Mouse (Mus musculus): ENCODE results near the gene Crybg3. TPM values are rescaled to one million over a fixed set of nuclear protein-coding genes. Genes with fewer than 3 reads are reported as not detected.
A peak's percentile ranks its signal among the peaks of the same experiment; 100 is the strongest.

The Crybg3 gene
- total RNA-seq (2014; fragmentation: Nextera tagmentation) = 1.1 TPM in 1 of 2 replicates, not detected in the other
- total RNA-seq (2017) = 1.2 and 3.9 TPM in 2 replicates

GRCm38 (mm10) chr16:59600311-59601251 is at the start of gene Crybg3:
Crybg3 (minus strand) TSS chr16:59600979.
- peak; percentile 93 for ATAC-seq (replicated peaks; ENCODE audit: low FRiP score, low TSS enrichment, poor library complexity, severe bottlenecking)

DNA sequence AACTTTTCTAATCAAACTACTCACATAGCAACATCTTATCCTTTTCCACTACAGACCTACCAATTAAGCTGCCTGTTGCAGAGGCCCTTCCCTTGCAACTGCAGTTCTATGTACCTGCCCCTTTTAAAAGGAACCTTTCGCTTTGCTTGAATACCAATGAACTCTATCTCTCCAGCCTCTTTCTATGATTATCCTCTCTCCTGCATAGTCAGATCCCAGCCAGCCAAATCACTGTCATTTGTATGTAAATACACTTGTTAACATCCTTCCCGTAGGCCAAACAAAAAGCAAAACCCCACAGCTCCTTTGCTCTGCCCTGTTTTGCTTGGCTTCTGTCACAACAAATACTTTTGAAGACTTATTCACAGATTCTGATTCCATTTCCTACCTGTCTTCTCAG is 43.0 kb upstream of the Crybg3 start:
- no peak for ATAC-seq (replicated peaks; ENCODE audit: low FRiP score, low TSS enrichment, poor library complexity, severe bottlenecking)

- no peak for ATAC-seq (replicated peaks; ENCODE audit: low FRiP score, low TSS enrichment, poor library complexity, severe bottlenecking)
Observed at GRCm38 (mm10) chr16:59639985-59640384, 39.2 kb upstream of the Crybg3 start.

- peak; percentile 99 for ATAC-seq (replicated peaks; ENCODE audit: low FRiP score, low TSS enrichment, poor library complexity, severe bottlenecking)
Observed at GRCm38 (mm10) chr16:59639102-59639691, 38.4 kb upstream of the Crybg3 start, which contains the start of gene Arl6. Arl6 (minus strand) TSS chr16:59639391.

- no peak for ATAC-seq (replicated peaks; ENCODE audit: low FRiP score, low TSS enrichment, poor library complexity, severe bottlenecking)
Observed at GRCm38 (mm10) chr16:59634598-59634997, 33.8 kb upstream of the Crybg3 start.

DNA sequence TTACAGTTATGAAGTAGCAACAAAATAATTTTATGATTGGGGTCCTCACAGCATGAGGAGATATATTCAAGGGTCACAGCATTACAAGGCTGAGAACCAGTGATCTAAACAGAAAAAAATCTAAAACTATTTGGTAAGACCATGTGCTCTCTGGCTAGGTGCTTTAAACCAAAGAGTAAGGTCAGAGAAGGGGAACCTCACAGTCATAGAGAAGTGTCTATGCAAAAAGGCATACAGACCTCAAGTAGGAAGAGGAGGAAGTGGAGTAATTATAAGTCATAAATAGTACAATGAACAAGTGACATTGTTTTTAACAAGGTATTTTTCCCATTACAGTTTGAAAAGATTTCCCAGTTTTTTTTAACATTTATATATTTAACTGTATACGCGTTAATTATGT is 20.8 kb upstream of the Crybg3 start:
- no peak for ATAC-seq (replicated peaks; ENCODE audit: low FRiP score, low TSS enrichment, poor library complexity, severe bottlenecking)

- ATAC-seq (replicated peaks; ENCODE audit: low FRiP score, low TSS enrichment, poor library complexity, severe bottlenecking) = peak; percentile 83
Observed at GRCm38 (mm10) chr16:59617167-59617566, 16.4 kb upstream of the Crybg3 start.

- no peak for ATAC-seq (replicated peaks; ENCODE audit: low FRiP score, low TSS enrichment, poor library complexity, severe bottlenecking)
Observed at GRCm38 (mm10) chr16:59615675-59616074, 14.9 kb upstream of the Crybg3 start.

GRCm38 (mm10) chr16:59610750-59611149 is 10.0 kb upstream of the Crybg3 start:
- ATAC-seq (replicated peaks; ENCODE audit: low FRiP score, low TSS enrichment, poor library complexity, severe bottlenecking) = no peak

DNA sequence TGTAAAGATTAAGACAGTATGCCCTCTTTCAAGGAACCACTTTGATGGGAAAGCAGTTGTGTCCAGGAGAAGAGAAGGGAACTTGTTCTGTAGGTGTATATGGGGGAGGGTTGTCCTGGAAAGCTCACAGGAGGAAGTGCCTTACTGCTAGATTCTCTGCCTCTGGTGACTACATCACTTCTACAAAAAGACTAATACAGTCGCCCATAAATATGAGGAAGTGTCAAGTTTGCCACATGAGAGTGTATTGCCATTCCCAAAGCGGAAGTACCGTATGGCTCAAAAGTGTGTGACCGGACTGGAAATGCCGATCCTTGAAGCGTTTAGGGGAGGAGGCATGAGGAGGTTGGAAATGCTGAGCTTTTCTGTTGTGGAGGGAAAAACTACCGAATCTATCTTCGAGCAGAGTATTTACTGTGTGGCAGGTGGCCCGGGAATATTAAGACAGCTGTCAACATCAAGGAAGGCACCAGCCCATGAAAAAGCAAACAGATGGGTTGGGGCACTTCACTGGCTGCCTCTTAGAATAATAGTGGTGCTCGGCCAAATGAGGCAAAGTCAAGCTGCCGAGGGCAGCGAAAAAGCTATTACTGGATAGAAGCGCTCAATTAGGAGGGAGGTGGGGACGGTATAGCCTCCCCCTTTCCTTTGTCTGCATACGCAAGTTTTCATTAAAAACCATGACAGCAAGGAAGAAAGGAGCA is 3.5 kb upstream of the Crybg3 start:
- no peak for ATAC-seq (replicated peaks; ENCODE audit: low FRiP score, low TSS enrichment, poor library complexity, severe bottlenecking)

GRCm38 (mm10) chr16:59599411-59600265 is 1.1 kb downstream of the Crybg3 start:
- no peak for ATAC-seq (replicated peaks; ENCODE audit: low FRiP score, low TSS enrichment, poor library complexity, severe bottlenecking)

GRCm38 (mm10) chr16:59598997-59599396 is 1.8 kb downstream of the Crybg3 start:
- ATAC-seq (replicated peaks; ENCODE audit: low FRiP score, low TSS enrichment, poor library complexity, severe bottlenecking) = no peak

DNA sequence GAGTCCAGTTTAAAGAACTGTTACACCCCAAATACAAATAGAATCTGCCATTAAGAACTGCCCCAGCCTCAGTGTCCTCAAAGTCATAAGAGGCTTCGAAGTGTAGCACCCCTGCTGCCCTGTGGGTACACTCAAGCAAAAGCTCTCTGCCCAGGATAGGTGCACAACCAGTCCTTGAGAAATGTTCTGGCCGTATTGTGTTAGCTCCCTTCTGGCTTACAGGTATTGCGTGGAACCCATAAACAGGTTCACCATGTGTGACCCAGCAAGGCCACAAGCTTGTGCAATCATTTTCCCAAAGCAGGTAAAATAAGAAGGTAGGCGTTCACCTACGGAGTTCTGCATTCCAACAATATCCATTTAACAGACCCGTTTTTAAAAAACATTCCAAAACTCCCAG is 3.5 kb downstream of the Crybg3 start:
- ATAC-seq (replicated peaks; ENCODE audit: low FRiP score, low TSS enrichment, poor library complexity, severe bottlenecking) = no peak

DNA sequence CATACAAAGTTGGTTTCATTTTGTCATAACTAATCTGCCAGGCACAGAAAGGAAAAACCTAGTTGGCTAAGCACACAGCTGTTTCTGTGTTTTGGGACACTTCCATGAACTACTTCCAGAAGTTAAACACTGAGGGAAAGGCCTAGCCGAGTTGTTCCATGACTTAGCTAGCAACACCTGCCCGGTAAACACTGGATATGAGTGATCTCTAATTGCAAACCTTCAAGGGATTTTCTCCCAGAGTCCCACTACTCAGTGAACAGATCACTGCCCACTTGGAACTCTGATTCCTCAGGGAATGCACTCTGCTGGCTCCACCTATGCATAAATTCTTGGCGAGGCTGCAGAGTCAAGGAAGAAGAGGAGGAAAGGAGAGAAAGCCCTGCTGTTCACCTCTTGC is 6.1 kb downstream of the Crybg3 start:
- no peak for ATAC-seq (replicated peaks; ENCODE audit: low FRiP score, low TSS enrichment, poor library complexity, severe bottlenecking)

DNA sequence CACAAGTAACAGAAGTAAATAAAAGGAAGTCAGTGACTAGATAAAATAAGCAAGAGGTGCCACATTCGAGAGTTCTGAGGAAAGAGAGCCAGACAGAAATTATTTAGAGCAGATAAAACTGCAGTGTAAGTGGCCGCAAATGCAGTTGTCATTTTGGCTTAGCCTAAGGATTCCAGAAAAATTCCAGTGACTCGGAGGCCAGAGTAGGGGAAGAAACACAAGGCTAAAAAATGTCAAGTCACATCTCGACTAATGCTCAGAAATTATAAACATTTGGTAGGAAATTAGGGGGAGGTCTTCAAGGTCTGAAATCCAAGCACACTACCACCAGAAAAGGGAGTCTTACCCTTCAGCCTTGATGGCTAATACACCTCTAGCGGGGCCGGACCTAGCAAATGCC is 10.0 kb downstream of the Crybg3 start:
- no peak for ATAC-seq (replicated peaks; ENCODE audit: low FRiP score, low TSS enrichment, poor library complexity, severe bottlenecking)

- ATAC-seq (replicated peaks; ENCODE audit: low FRiP score, low TSS enrichment, poor library complexity, severe bottlenecking) = no peak
Observed at GRCm38 (mm10) chr16:59588351-59589025, 12.3 kb downstream of the Crybg3 start.

GRCm38 (mm10) chr16:59587816-59588215 is 13.0 kb downstream of the Crybg3 start:
- no peak for ATAC-seq (replicated peaks; ENCODE audit: low FRiP score, low TSS enrichment, poor library complexity, severe bottlenecking)

GRCm38 (mm10) chr16:59586911-59587310 is 13.9 kb downstream of the Crybg3 start:
- ATAC-seq (replicated peaks; ENCODE audit: low FRiP score, low TSS enrichment, poor library complexity, severe bottlenecking) = no peak

DNA sequence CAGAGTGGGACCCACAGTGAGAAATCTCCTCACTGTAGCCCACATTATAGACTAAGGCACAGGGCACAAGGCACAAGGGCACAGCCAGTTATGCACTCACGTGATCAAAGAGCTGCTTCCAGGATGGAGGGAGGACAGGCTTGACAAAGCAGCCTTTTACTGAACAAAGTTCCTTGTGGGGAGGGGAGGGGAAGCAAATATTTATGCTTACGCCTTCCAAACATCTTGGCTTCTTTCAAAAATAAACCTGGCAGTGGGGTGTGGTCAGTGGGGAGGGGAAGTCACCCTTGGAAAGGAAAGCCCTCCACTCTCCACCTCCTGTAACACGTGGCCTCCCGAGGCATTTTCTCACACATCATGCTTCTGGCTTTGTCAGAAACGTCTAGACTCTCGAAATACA is 14.5 kb downstream of the Crybg3 start:
- ATAC-seq (replicated peaks; ENCODE audit: low FRiP score, low TSS enrichment, poor library complexity, severe bottlenecking) = no peak

Data from megakaryocyte-erythroid progenitor cell, adult 5-6 weeks (primary cell).